18 mouse cellular contexts compared by ENCODE assay signal in genomic region chr9:90179409-90179808, GRCm38 (mm10). TPM values are rescaled to one million over a fixed set of nuclear protein-coding genes. Genes with fewer than 3 reads are reported as not detected.
"Had no signal": no experiment of that assay in that cellular context is flagged by ENCODE, and none has a peak within 500 bp of the region (broad histone marks: within the 10 kb centered on the region; RNA-seq: fewer than 3 reads in every experiment).

No protein-coding gene starts in this region.

- H3K4me1 ChIP-seq: midbrain, embryonic 12.5 days; neural tube, embryonic 12.5 days had no signal

- ATAC-seq: liver, postnatal 0 days; lung, postnatal 0 days had no signal

- H3K9ac ChIP-seq: liver, postnatal 0 days; lung, embryonic 15.5 days; midbrain, embryonic 12.5 days; neural tube, embryonic 12.5 days had no signal

- H3K4me2 ChIP-seq: lung, embryonic 15.5 days; midbrain, embryonic 12.5 days; neural tube, embryonic 12.5 days had no signal

- H3K4me3 ChIP-seq: lung, embryonic 15.5 days; megakaryocyte, embryonic 14.5 days; midbrain, embryonic 12.5 days; neural tube, embryonic 12.5 days had no signal

- H3K9me3 ChIP-seq: lung, embryonic 15.5 days; megakaryocyte, embryonic 14.5 days; midbrain, embryonic 12.5 days; neural tube, embryonic 12.5 days had no signal

- H3K27me3 ChIP-seq: lung, embryonic 15.5 days; midbrain, embryonic 12.5 days; neural tube, embryonic 12.5 days had no signal

- H3K27ac ChIP-seq: lung, embryonic 15.5 days; macrophage; midbrain, embryonic 12.5 days; neural tube, embryonic 12.5 days had no signal

- DNase-seq: liver, postnatal 0 days; lung, adult 2 months; lung, postnatal 14 days; lung, postnatal 36 days; midbrain, embryonic 14.5 days; right cerebral cortex, postnatal 14 days; thymus, adult 18-20 months; thymus, postnatal 14 days; thymus, postnatal 36 days had no signal

RNA-seq across cellular contexts. Expression of gene Adamts7, which starts 16.5 kb away (rescaled TPM):
- total RNA-seq: megakaryocyte progenitor cell, adult 5-6 weeks; monocyte, adult 5-6 weeks; neutrophil, adult 5-6 weeks had no signal
- polyA plus RNA-seq: macrophage had no signal
